Mouse (Mus musculus): ENCODE results near the gene St6galnac1.
A peak's percentile ranks its signal among the peaks of the same experiment; 100 is the strongest.

DNA sequence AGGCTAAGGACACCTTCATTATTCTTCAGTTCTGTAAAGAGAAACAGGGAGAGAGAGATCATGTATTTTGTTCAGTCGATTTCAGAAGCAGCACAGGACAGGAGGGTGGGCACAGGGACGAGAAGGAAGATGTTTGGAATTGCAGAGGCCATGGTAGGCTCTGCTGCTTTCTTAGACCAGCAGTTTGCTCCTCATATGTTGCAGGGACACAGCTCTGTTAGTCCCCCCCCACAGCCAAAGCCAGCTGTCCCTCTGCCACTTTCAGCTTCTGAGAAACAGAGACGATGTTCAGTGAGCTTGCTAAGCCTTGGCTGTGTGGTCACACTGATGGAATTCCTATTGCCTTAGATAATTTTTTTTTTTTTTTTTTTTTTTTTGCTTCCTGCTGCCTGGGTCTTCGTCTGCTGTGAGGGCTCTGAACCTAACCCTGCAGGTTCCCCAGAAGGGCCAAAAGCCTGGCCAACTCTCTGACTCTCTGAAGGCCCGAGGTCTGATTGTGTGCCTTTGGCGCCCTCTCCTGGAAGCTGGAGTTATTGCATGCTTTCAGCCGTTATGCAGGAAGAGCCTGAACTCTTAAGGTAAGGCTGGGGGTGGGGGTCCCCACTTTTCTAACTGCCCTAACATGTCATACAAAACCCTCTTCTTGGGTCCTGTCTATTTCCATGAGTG is 32.8 kb upstream of the St6galnac1 start:
- TF ChIP-seq GATA1 (IDR thresholded peaks at IDR 0.05; ENCODE audit: borderline replicate concordance, low read length) (no peak), CTCF (IDR thresholded peaks at IDR 0.05; ENCODE audit: low read depth, low read length) (peak; percentile 69), POLR2AphosphoS5 (IDR thresholded peaks at IDR 0.05; ENCODE audit: insufficient replicate concordance, low read depth, low read length) (no peak), TAL1 (conservative IDR thresholded peaks at IDR 0.05; ENCODE audit: low read depth, low read length) (no peak)
